Mouse (Mus musculus): ENCODE results near the gene Pnkp.

Pnkp gene

DNA sequence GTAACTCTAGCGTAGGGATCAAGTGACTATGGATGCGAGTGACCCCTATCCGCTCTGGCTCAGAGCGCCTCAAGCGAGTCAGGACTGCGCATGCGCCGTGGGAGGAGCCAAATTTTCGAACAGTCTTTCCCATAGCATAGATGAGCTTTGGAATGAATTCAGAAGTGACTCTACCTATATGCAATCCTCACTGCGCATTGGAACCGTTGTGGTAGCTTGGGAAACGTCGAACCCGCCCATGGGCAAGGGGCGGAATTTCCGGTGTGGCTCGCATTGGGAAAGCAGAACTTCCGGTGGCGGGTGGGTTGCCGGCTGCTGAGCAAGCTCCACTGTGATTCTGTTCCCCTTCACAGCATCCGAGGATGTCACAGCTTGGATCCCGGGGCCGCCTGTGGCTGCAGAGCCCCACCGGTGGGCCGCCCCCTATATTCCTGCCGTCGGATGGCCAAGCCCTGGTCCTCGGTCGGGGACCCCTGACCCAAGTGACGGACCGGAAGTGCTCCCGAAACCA, at the start of gene Pnkp:
TSS of gene Pnkp (plus strand) at position 98 of the 511 bp plus-strand sequence.
- peak; percentile 84 for DNase-seq

DNA sequence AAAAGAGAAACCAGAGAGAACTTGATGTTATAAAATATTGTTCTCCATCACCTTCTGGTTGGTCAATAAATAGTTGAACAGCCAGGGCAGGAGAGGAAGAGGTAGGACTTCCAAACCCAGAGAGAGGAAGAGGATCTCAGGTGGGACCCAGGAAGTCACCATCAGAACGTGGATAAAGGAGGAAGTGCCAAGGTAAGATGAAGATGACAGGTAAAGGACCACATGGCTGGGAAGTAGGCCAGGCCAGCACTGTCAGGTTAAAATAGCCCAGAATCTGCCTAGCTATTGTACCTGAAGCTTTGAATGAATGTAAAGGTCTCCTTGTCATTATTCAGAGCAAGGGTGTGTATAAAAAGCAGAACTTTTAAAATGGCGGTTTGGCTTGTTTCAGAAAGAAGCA, 48.0 kb upstream of the Pnkp start:
- no peak for DNase-seq

DNA sequence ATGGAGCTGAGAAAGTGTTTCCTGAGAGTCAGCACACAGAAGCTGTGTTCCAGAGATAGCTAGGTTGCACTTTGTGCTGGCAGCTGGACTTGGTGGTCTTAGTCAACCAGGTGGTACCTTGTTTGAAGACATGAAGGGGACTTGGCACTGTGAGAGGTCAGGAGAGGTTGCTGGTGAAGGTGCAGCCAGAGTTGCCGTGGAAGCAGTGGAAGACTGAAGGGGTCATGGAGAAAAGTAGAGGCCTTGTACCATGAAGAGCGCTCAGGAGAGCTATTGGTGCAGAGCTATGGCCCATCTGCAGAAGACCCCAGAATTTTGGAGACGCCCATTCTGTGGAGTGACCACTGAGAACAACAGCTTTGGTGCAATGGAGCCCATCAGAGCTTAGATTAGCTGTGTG, 47.5 kb upstream of the Pnkp start:
- DNase-seq = no peak

- DNase-seq = no peak
These were observed 46.6 kb upstream of the Pnkp start for GRCm38 (mm10) chr7:44810365-44810764.

DNA sequence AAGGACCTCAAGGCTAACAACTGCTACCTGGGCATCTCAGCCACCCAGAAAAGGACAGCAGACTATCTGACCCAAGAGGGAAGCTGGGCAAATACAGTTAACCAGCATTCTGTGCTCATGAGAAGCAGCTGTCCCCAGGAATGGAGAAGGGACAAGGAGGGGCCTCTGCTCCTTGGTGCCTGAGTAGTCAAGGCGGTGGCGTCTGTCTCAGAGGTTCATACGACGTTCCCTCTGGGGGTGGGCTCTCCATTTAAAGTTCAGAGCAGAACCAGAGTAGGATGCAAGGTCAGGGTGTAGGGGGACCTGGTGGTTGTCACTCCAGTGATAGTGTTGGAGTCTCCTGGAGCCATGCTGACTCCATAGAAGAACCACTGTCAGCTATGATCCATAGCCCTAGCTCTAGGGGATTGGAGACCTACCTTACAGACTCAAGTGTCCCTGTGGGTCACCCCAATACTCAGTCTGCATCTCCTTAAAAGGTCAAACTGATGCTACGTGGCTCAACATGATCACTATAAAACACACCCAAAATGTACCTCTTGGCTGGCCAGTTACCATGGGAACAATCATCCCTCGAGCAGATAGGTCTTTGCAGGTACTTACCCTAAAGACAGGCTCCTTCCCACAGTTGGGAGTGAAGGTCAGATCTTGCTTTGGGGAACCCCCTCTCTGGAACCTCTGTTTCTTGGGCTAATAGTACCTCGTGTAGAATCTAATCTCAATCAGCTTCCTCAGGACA, 46.0 kb upstream of the Pnkp start:
- no peak for DNase-seq

DNA sequence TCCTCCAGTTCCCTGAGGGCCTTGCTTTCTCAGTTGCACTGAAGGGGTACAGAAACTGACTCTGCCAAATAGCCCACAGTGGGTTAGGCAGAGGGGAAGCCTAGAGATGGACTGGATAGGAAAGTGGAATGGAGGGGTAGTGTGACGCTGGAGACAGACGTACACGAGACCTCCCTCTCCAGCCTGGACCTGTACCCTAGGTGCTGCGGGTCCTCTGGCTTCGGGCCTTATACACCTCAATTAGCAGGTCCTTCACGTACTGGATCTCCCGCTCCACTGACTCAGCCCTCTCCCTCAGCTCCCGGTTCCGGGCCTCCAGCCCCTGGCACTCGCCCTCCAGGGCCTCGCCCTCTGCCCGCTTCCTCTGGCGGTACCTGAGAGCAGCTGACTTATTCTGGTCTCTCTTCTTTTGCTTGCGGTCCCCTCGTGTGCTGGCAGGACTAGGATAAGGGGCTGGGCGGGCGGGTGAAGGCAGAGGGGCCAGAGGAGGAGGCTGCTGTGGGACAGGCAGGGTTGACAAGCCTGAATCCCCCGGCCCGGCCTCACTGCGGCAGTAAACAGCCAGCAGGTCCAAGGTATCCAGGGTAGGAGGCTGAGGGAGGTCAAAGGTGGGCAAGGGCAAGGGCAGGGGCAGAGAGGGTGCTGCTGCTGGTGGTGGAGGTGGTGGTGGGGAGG, 44.2 kb upstream of the Pnkp start:
- DNase-seq = no peak

- no peak for DNase-seq
These were observed 43.0 kb upstream of the Pnkp start for GRCm38 (mm10) chr7:44813985-44814384.

- DNase-seq = no peak
These were observed 42.5 kb upstream of the Pnkp start for GRCm38 (mm10) chr7:44814423-44814822.

DNA sequence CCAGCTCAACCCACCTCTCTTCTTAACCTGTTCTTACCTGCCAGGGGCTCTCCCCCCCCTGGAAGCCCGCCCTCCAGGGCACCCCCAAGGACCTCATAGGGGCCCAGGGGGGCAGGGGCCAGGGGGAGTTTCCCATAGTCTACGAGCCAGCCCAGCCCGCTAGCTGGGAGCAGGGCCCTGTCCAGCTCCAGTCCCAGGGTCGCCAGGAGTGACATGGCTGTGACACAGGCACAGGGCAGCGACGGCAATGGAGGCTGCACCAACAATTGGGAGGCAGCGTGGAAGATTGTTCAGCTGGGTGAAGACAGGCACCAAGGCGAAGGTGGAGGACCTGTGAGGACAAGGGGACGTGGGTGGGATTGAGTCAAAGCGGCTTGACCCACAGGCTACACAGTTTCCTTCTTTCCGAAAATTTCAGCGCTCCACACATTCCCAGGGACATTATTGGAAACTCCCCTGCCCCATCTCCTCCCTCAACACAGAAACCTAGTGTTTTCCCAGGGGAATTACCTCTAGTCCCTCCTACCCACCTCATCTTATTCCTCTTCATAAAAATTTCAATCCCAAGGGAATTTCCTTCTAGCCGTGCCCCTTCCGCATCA, 41.9 kb upstream of the Pnkp start:
- DNase-seq = peak; percentile 45

DNA sequence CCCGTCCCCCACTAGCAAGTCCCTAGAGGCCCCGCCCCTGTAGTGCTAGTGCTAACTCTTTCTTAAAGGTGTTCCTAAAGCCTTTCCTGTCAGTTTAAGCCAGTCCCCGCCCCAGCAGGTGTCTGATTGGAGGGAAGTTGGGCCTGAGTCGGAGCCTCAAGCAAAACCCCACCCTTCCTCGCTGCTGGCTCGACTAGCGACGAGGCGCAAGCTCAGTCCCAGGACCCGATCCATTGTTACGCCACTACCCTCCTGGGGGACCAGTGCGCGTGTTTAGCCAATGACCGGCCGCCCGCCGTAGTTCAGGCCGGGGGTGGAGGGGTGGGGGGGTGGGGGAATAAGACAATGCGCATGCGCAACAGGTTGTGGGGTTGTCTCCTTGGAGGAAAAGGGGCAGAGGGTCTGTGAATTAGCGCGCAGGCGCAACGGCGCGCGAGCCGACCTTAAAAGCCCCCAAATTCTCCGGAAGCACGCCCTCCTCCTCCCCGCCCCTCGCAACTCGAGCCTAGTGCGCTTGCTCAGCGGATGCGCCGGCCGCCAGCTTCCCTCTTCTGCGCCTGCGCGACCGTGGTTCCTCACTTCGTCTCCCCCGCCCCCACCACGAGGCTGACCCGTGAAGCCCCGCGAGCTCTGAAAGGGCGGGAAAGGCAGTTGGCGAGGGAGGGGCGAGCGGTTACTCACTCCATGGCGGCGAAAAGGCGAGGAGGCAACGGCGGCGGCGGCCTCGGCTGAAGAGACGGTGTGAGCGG, 41.0 kb upstream of the Pnkp start, which contains the start of the genes Nup62 and Il4i1:
TSS of gene Nup62 (plus strand) at position 368 of the 749 bp plus-strand sequence.
TSS of gene Il4i1 (plus strand) at position 667 of the 749 bp plus-strand sequence.
- peak; percentile 98 for DNase-seq

DNA sequence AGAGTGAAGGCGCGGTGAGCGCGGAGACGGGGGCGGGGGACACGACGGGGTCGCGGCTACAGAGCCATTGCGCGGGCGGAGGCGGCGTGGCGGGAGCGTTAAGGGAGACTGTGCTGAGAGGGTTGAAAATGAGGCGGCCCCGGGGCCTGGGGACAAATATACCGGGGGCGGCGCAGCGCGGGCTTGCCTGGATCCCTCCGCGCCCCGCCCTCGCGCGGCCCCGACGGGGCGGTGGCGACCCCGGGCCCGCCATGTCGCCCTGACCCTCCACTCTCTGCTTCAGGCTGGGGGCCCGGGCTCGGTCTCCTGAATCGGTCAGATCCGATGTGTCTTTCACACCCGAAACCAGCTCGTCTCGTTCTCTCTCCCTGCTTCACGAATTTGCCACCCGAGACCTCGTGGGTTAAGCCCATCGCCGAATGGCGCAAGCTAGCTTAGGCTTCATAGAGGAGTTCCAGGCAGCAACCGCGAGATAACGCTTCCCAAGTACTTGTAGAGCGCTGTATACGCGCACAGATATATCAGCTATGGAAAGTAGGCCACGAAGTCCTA, 40.4 kb upstream of the Pnkp start, which contains the start of gene Atf5:
TSS of gene Atf5 (minus strand) at position 189 of the 552 bp plus-strand sequence.
- DNase-seq = no peak

DNA sequence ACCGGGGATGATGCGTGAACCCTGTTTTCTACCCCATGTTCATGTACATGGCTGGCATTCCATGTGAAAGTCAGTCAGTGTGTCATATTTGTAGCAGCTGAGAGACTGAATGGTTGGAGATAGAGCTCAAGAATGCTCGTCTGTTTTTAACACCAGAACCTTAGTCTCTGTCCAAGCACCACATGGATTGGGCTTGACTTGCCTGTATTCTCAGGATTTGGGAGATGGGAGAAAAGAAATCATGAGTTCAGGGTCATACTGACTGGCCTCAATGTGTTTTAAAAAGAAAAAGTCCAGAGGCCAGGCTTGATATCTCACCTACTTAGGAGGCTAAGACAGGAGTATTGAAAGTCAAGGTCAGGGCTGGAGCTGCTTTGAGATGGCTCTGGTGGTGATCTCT, 39.5 kb upstream of the Pnkp start:
- DNase-seq = no peak

DNA sequence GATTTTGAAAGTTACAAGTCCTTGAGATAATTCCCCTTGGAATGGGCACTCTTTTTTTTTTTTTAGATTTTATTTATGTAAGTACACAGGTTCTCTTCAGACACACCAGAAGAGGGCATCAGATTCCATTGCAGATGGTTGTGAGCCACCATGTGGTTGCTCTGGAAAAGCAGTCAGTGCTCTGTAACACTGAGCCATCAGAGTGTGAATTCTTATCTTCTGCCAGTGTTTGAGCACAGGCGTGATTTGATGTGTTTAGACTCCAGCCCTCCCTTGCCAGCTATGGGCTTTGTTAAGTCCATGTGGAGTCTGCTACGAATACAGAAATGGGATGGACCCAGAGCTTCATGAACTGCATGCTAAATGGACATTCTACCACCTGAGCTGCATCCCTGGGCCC, 38.8 kb upstream of the Pnkp start:
- DNase-seq = peak; percentile 13

DNA sequence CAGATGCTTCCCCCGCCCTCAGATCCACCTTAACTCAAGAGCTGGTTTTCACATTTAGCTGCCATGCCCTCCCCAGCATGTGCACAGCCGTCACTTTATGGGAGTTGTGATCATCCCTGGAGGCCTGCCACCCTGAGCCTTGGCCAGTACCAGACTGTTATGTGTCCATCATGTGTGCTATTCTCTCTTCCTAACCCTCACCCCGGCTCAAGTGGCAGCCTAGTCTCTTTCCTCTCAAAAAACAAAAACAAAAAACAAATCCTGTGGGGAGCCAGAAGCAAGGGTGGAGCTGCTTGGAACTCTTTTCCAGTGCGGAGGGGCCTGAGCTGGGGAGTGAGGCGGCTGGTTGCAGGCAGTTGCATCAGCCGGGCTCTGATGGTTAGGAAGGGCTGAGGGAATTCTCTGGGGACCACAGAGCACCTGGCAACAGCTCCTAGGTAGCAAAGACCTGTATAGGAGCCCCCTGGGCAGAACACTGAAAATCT, 38.1 kb upstream of the Pnkp start:
- DNase-seq = peak; percentile 28

- no peak for DNase-seq
These were observed 37.5 kb upstream of the Pnkp start for GRCm38 (mm10) chr7:44819391-44819790.

DNA sequence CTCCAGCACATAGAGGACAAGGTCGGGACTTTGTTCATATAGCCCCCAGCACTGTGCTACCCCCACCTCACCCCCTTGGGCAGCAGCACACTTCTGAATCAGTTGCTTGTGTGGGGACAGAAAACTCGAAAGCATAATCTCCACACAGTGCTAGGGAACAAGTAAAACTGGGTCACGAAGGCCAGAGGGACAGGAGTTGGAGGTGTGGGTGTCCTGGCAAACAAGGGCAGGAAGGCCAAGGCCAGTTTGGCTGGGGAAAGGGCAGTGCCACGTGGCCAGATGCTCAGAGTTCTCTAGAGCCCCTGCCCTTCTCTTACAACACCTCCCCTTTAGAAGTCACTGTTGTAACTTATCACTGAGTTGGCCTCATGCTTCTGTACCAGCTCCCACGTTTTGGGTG, 37.1 kb upstream of the Pnkp start:
- DNase-seq = peak; percentile 17

DNA sequence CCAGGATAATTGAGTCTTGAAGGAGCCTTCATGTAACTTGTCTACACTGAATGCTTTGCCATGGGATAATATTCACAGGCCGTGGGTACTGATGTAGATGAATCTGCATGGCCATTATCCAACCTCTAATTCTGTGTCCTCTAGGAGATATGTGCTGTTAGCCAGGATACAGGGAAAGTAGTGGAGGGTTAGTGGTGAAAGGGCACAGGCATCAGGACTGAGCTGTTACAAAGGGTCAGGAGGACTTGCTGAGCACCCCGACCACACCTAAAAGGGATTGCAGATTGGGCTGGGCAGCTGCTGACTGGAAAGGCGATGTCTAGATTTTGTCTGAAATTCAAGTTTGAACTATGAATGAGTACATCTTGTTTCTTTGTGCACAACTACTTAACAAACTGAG, 36.4 kb upstream of the Pnkp start:
- no peak for DNase-seq

- peak; percentile 2 for DNase-seq
These were observed 35.1 kb upstream of the Pnkp start for GRCm38 (mm10) chr7:44821666-44822448.

GRCm38 (mm10) chr7:44823409-44823808, 33.5 kb upstream of the Pnkp start:
- DNase-seq = peak; percentile 5

GRCm38 (mm10) chr7:44824872-44825271, 32.1 kb upstream of the Pnkp start:
- DNase-seq = peak; percentile 82

DNA sequence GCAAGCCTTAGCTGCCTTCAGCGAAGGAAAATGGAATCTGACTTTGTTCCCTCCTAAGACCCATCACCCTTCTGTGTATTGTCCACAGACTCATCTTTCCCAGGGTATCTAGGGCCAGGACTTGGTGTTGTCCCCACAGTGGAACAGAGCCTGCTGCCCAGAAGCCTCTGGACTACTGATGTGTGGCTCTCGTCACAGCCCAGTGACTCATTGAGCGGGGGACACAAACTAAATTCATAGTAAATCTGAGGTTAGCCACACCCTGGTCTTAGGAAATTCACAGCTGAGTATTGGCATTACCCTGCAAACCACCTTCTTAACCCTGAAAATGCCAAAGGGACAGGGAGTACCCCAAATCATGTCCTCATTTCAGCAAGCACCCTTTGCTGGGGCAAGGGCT, 30.2 kb upstream of the Pnkp start:
- DNase-seq = no peak

DNA sequence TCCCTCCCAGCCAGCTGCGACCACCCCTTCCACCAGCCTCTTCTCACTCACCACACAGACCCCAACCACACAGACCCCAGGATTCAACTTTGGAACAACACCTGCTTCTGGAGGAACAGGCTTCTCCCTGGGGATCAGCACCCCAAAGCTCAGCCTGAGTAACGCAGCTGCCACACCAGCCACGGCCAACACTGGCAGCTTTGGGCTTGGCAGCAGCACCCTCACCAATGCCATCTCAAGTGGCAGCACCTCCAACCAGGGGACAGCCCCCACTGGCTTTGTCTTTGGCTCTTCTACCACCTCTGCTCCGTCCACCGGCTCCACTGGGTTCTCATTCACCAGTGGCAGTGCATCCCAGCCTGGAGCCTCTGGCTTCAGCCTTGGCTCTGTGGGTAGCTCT, 28.2 kb upstream of the Pnkp start:
- DNase-seq = no peak

Data from cerebellum, adult 8-10 months (tissue).